Mouse (Mus musculus) CH12.LX (cell line): ENCODE measurements around the gene Tas1r2.

ENCODE experiments used
- CHD2 ChIP-seq: IDR thresholded peaks from 2 replicates; pipeline ENCODE4 v1.6.1; 2011; ENCODE audit warnings: low read length, improper control_type of control experiment
- CTCF ChIP-seq, 2 experiments: IDR thresholded peaks in 1 of 2; conservative IDR thresholded peaks in 1 of 2; 2 replicates each; pipeline ENCODE4 v1.5.1; 2011 to 2012; ENCODE audit warnings: low read depth in 2 of 2, low read length in 2 of 2, improper control_type of control experiment in 1 of 2, inconsistent platforms in 1 of 2, mild to moderate bottlenecking in 1 of 2, moderate library complexity in 1 of 2
- EP300 ChIP-seq: IDR thresholded peaks from 2 replicates; pipeline ENCODE4 v1.6.1; 2011; ENCODE audit warnings: low read length, improper control_type of control experiment
- HCFC1 ChIP-seq: IDR thresholded peaks from 2 replicates; pipeline ENCODE4 v1.6.1; 2012; ENCODE audit warnings: low read depth, mild to moderate bottlenecking, inconsistent platforms, low read length, improper control_type of control experiment
- MAFK ChIP-seq: IDR thresholded peaks from 2 replicates; pipeline ENCODE4 v1.6.1; 2011; ENCODE audit warnings: low read length, improper control_type of control experiment; ENCODE audit not compliant: insufficient replicate concordance
- MAX ChIP-seq: IDR thresholded peaks from 2 replicates; pipeline ENCODE4 v1.6.1; 2011; ENCODE audit warnings: low read length, improper control_type of control experiment
- MEF2A ChIP-seq: IDR thresholded peaks from 2 replicates; pipeline ENCODE4 v1.6.1; 2014; ENCODE audit warnings: low read depth, mild to moderate bottlenecking, inconsistent platforms, low read length, improper control_type of control experiment, borderline replicate concordance
- NRF1 ChIP-seq: IDR thresholded peaks from 2 replicates; pipeline ENCODE4 v1.6.1; 2014; ENCODE audit warnings: low read depth, mild to moderate bottlenecking, inconsistent platforms, low read length, improper control_type of control experiment, moderate library complexity
- POLR2A ChIP-seq: IDR thresholded peaks from 2 replicates; pipeline ENCODE4 v1.6.1; 2011; ENCODE audit warnings: low read depth, mild to moderate bottlenecking, improper control_type of control experiment, low read length
- RCOR1 ChIP-seq: conservative IDR thresholded peaks from 2 replicates; pipeline ENCODE4 v1.6.1; 2012; ENCODE audit warnings: low read depth, mild to moderate bottlenecking, inconsistent platforms, low read length, improper control_type of control experiment
- SIN3A ChIP-seq: IDR thresholded peaks from 2 replicates; pipeline ENCODE4 v1.6.1; 2012; ENCODE audit warnings: low read length, improper control_type of control experiment, inconsistent platforms
- USF1 ChIP-seq: IDR thresholded peaks from 2 replicates; pipeline ENCODE4 v1.6.1; 2014; ENCODE audit warnings: low read depth, mild to moderate bottlenecking, inconsistent platforms, low read length, improper control_type of control experiment
- ZNF384 ChIP-seq: IDR thresholded peaks from 2 replicates; pipeline ENCODE4 v1.6.1; 2012; ENCODE audit warnings: low read depth, low read length, improper control_type of control experiment, inconsistent platforms

DNA sequence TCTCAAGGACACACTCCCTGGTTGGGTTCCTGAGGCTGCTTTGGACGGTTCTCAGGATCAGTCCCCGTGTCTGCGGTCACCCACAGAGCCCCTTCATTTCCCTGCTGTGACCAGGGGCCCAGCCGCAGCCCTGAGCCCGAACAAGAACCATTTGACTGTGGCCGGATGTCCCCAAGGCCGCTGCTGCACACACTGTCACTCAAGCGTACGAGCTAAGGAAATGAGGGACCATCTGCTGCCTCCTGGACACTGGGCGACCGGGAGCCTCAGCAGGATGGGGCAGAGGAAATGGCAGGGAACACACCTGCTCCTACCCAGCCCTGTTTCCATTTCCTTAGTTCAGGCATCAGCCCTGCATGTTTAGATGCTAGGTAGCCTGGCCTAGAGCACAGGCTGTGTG is 2.4 kb upstream of the Tas1r2 start:
- TF ChIP-seq ZNF384 = no peak
- TF ChIP-seq POLR2A = no peak
- no peak for TF ChIP-seq CHD2
- no peak for TF ChIP-seq MAX
- TF ChIP-seq CTCF (conservative IDR thresholded peaks at IDR 0.05 in 1 of 2, IDR thresholded peaks at IDR 0.05 in 1 of 2; ENCODE audit: low read depth in 2 of 2, low read length in 2 of 2) = no peak
- no peak for TF ChIP-seq NRF1
- peak; percentile 39; the same call in 1 of the 2 replicates for TF ChIP-seq EP300
- no peak for TF ChIP-seq HCFC1
- TF ChIP-seq SIN3A = no peak
- TF ChIP-seq MAFK = peak; percentile 90
- TF ChIP-seq USF1 = no peak
- TF ChIP-seq MEF2A = no peak
- no peak for TF ChIP-seq RCOR1
